Mouse (Mus musculus) lung, adult 2 months (tissue): ENCODE measurements at regions not wholly inside any gene's neighbourhood (a gene's known extent, or its start where the extent isn't known, plus 50 kb on each side); places are given as distances from the start of the nearest gene placed in this dataset.

Experiments
- CTCF ChIP-seq: fragments of 200-500 bp; IDR thresholded peaks from 2 replicates; pipeline ENCODE4 v1.5.1; 2011; ENCODE audit warnings: mild to moderate bottlenecking, low read length, control low read depth; ENCODE audit not compliant: insufficient read depth
- POLR2A ChIP-seq: fragments of 200-500 bp; IDR thresholded peaks from 2 replicates; pipeline ENCODE4 v1.6.1; 2011; ENCODE audit warnings: low read depth, mild to moderate bottlenecking, control low read depth, low read length, borderline replicate concordance; ENCODE audit errors: extremely low read depth

DNA sequence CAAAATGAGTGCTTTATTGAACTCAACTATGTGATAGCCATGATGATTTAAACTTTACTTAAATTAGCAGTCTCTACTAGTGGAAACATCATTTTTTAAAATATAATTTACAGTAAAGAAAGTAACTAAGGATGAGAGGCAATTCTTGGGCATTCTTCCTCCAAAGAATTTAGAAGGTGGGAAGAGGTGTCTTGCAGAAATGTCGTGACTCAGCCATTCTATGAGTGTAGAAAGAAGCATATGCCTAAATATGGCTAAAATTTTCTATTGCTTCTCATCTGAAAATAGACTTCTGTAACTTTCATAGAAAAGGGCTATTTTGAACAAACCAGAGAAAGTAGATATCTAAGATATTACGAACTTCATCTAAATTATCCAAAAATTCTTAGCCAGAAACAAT is 529.4 kb upstream of the Syt1 start:
- TF ChIP-seq POLR2A: no peak
- TF ChIP-seq CTCF: no peak
